Mouse (Mus musculus): ENCODE results near the gene Fbxo34.

- TF ChIP-seq POLR2A (IDR thresholded peaks at IDR 0.05; ENCODE audit: low read depth, low read length) (no peak), CTCF (IDR thresholded peaks at IDR 0.05; ENCODE audit: extremely low read depth, insufficient read length, insufficient replicate concordance, low read depth, low read length) (no peak)
Measured at GRCm38 (mm10) chr14:47555225-47555624, 105.0 kb downstream of the Fbxo34 start.

All from small intestine, adult 2 months (tissue).